9 mouse cellular contexts compared by ENCODE assay signal in genomic region chr10:13429240-13429639, GRCm38 (mm10). TPM values are rescaled to one million over a fixed set of nuclear protein-coding genes. Genes with fewer than 3 reads are reported as not detected.
DNase-seq lines count a peak whose midpoint lies in the region; ATAC-seq and TF ChIP-seq lines count a peak whose summit lies in the region.
"Had no signal": no experiment of that assay in that cellular context is flagged by ENCODE, and none has a peak within 500 bp of the region (broad histone marks: within the 10 kb centered on the region; RNA-seq: fewer than 3 reads in every experiment).

No protein-coding gene starts in this region.

- no peaks in the 10 kb centered on the region for H3K9me3 ChIP-seq in lung, embryonic 14.5 days (ENCODE audit: low read depth, low read length)
- H3K9me3 ChIP-seq in forebrain, embryonic 13.5 days (replicated peaks): no peaks in the 10 kb centered on the region
- no peaks in the 10 kb centered on the region for H3K9me3 ChIP-seq in limb, embryonic 13.5 days

- no peak overlapping the region for H3K4me3 ChIP-seq in lung, embryonic 14.5 days (ENCODE audit: low read depth, low read length)
- no peak overlapping the region for H3K4me3 ChIP-seq in forebrain, embryonic 13.5 days
- peak overlapping the region; percentile 18 for H3K4me3 ChIP-seq in limb, embryonic 13.5 days

- peak; percentile 57 for DNase-seq in lung, embryonic 14.5 days
- no peak for DNase-seq in lung, adult 18-20 months
- peak; percentile 47 for DNase-seq in skeletal muscle tissue, adult 2 months (ENCODE audit: low read depth, low spot score)
- DNase-seq in frontal cortex, postnatal 10 days (ENCODE audit: low spot score in 2 of 2): no peak
- no peak for DNase-seq in heart, adult 18-20 months
- DNase-seq in layer of hippocampus, postnatal 10 days (ENCODE audit: low spot score in 2 of 2): no peak

- peak overlapping the region; percentile 28; the same call in 1 of the 2 replicates for H3K4me2 ChIP-seq in lung, embryonic 14.5 days
- H3K4me2 ChIP-seq in forebrain, embryonic 13.5 days: peak overlapping the region; percentile 40
- H3K4me2 ChIP-seq in limb, embryonic 13.5 days (replicated peaks): peak overlapping the region; percentile 52

- H3K36me3 ChIP-seq in lung, embryonic 14.5 days (ENCODE audit: insufficient read depth): no peaks in the 10 kb centered on the region
- H3K36me3 ChIP-seq in forebrain, embryonic 13.5 days (ENCODE audit: poor library complexity, severe bottlenecking): no peaks in the 10 kb centered on the region
- no peaks in the 10 kb centered on the region for H3K36me3 ChIP-seq in limb, embryonic 13.5 days

- ATAC-seq in lung, embryonic 14.5 days (ENCODE audit: insufficient read depth): peak; percentile 52; the same call in 1 of the 2 replicates
- peak; percentile 61 for ATAC-seq in forebrain, embryonic 13.5 days
- ATAC-seq in limb, embryonic 13.5 days (ENCODE audit: low FRiP score, low read depth): peak; percentile 68

- no peak overlapping the region for H3K9ac ChIP-seq in lung, embryonic 14.5 days
- no peak overlapping the region for H3K9ac ChIP-seq in forebrain, embryonic 13.5 days
- no peak overlapping the region for H3K9ac ChIP-seq in limb, embryonic 13.5 days
- H3K9ac ChIP-seq: liver, embryonic 14.5 days had no signal

- H3K27me3 ChIP-seq in lung, embryonic 14.5 days (ENCODE audit: insufficient read depth, low read length): no peaks in the 10 kb centered on the region
- H3K27me3 ChIP-seq in forebrain, embryonic 13.5 days: no peaks in the 10 kb centered on the region
- no peaks in the 10 kb centered on the region for H3K27me3 ChIP-seq in limb, embryonic 13.5 days

- H3K27ac ChIP-seq in lung, embryonic 14.5 days (ENCODE audit: low read depth): no peak overlapping the region; the same call in 1 of the 2 replicates
- H3K27ac ChIP-seq in forebrain, embryonic 13.5 days: no peak overlapping the region
- no peak overlapping the region; the same call in 1 of the 2 replicates for H3K27ac ChIP-seq in limb, embryonic 13.5 days
- H3K27ac ChIP-seq: liver, embryonic 14.5 days had no signal

- no peaks in the 10 kb centered on the region for H3K4me1 ChIP-seq in lung, embryonic 14.5 days (ENCODE audit: insufficient read depth)
- H3K4me1 ChIP-seq in forebrain, embryonic 13.5 days: peaks cover 20% of the 10 kb centered on the region
- peaks cover 28% of the 10 kb centered on the region for H3K4me1 ChIP-seq in limb, embryonic 13.5 days

- WGBS in lung, embryonic 14.5 days: 36% methylated on average over 13 of the region's 13 CpGs
- 6% methylated on average over 13 of the region's 13 CpGs for WGBS in forebrain, embryonic 13.5 days
- WGBS in limb, embryonic 13.5 days: 14% methylated on average over 13 of the region's 13 CpGs

- no peak for TF ChIP-seq CTCF in lung, embryonic 14.5 days (IDR thresholded peaks at IDR 0.05; ENCODE audit: low read depth)

RNA-seq across cellular contexts. Expression of gene Phactr2, which starts 45.0 kb away (rescaled TPM):
- 40.7 and 42.2 TPM in 2 replicates for polyA plus RNA-seq in lung, embryonic 14.5 days (2014; fragmentation: Nextera tagmentation; extraction: Ambion mirVana)
- 8.5 and 8.6 TPM in 2 replicates for polyA plus RNA-seq in forebrain, embryonic 13.5 days (2015; fragmentation: Nextera tagmentation; extraction: Ambion mirVana)
- 26.8 and 29.3 TPM in 2 replicates for polyA plus RNA-seq in limb, embryonic 13.5 days (2015; fragmentation: Nextera tagmentation; extraction: Ambion mirVana)
- total RNA-seq in heart, adult 18-20 months (2021): 10 to 100 TPM; 43.4 to 45.7 TPM
- 10 to 100 TPM; 23.1 to 24.5 TPM for total RNA-seq in layer of hippocampus, postnatal 10 days (2021)

Comparison
In these comparisons a context has a peak if more than half of its experiments do, and no peak if none do; other contexts are left out.
1. DNase-seq: peak in lung, embryonic 14.5 days (single experiment) and skeletal muscle tissue, adult 2 months (single experiment); none in lung, adult 18-20 months (0 of 2), frontal cortex, postnatal 10 days (0 of 2), heart, adult 18-20 months (0 of 2) and layer of hippocampus, postnatal 10 days (0 of 2).
2. Peak in every context shown above with its lines, with median percentiles within 50 percentile points of each other: ATAC-seq and H3K4me2 ChIP-seq.